Mouse (Mus musculus): ENCODE results near the gene Vwa3b. TPM values are rescaled to one million over a fixed set of nuclear protein-coding genes. Genes with fewer than 3 reads are reported as not detected.

Vwa3b gene
- total RNA-seq (2014; rRNA removed) (2.2 and 4.6 TPM in 2 replicates), polyA plus RNA-seq (2015; fragmentation: Nextera tagmentation; extraction: Ambion mirVana) (1.9 and 2.6 TPM in 2 replicates)

DNA sequence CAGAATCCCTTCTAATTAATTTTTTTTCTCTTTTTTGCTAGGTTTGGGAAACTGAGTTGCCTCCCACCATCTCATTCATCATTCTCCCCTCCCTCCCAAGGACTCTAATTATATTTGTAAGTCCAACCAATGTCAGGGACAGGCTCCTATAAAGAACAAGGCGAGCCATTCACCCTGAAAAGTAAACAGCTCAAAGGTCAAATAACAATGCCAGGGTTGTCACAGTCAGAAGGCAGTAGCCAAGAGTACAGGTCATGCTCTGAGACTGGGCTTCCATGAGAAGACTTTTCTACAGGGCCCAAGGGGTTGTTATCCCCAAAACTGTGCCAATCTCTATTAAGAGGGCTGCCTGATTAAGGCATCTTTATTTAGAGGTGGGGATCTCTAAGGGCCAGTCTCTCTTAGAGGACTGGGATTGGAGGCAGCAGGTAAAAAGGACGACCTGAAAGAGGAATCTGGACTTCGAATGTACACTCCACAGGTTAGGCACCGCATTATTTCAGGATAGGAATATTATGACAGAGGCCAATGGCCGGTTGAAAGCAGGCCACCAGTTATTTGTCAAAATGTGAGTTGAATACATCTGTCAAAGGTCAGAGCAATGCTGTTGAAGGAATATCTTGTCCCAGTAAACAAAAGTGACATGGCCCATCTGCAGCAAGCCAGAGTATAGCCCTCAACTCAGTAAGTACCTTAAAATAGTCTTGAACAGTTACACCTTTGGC is at the start of gene Vwa3b:
Vwa3b (plus strand) TSS at position 635 of the 725 bp plus-strand sequence.
- H3K4me3 ChIP-seq (ENCODE audit: low read depth, low read length) = no peak within 1 kb of the TSS
- no peaks in the 10 kb centered on the region for H3K36me3 ChIP-seq (ENCODE audit: insufficient read depth)
- no peak within 1 kb of the TSS for H3K4me2 ChIP-seq (ENCODE audit: low read depth)
- no peak within 1 kb of the TSS for H3K9ac ChIP-seq
- no peak within 1 kb of the TSS for H3K27ac ChIP-seq (ENCODE audit: low read depth, low read length)
- H3K4me1 ChIP-seq (ENCODE audit: insufficient read depth) = 0 out of 2 replicates have a peak, but pooled peaks cover 5% of the 10 kb centered on the region
- 76% methylated on average over 5 of the region's 5 CpGs for WGBS
- no peaks in the 10 kb centered on the region for H3K27me3 ChIP-seq (ENCODE audit: insufficient read depth, low read length)
- ATAC-seq (no peak), DNase-seq (no peak)
- no peak for TF ChIP-seq CTCF (IDR thresholded peaks at IDR 0.05; ENCODE audit: low read depth)
- H3K9me3 ChIP-seq (ENCODE audit: low read length) = no peaks in the 10 kb centered on the region

DNA sequence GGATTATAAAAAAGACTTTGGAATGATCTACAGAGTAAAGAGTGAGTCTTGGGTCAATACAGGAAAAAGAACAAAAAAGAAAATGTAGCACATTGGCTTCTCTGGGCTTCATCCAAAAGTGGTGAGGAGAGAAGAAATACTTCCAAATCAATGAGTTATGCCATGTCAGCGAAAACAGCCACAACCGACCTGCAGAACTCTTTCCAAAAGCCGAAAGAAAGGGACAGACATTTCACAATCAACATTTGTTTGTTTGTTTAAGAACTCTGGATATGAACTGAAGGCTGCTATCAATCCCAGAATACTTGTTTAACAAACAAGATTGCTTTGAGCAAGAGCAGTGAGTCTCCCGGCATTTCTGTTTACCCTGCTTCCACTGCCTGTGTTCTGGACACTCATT is 49.6 kb upstream of the Vwa3b start:
- no peaks in the 10 kb centered on the region for H3K27me3 ChIP-seq (ENCODE audit: insufficient read depth, low read length)

DNA sequence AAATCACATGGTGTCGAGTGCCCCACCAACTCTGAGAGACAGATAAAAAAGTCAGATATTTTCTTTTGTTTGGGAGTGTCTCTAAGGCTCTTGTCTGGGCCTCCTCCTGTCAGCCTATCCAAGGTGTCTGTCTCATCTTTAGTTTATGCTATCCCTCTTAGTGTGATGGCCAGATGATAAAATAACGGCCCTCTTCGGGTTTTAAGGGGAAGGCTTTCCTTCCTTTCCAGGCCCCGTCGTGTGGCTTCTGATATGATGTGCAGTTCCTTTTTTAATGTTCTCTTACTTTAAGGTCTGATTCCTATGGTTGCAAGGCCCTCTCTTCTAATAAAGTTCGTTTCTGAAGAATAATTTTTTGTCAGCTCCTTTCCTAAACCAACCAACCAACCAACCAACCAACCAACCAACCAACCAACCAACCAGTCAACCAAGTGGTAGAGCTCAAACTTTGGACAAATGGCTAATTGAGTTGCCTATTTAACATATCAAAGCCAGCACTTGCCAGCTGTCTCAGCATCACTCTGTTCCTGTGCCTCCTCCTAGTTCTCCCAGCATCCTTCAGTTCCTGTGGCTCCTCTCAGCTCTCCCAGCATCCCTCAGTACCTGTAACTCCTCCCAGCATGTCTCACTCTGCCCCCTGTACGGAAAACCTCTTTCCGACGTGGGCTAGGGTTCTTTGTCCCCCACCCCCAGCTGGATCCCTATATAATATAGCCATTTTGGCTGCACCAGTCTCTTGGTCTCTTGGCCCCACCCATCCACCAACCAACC is 44.0 kb upstream of the Vwa3b start:
- Histone ChIP-seq H3K27ac (ENCODE audit: low read depth, low read length) (no peak overlapping the region), H3K4me1 (ENCODE audit: insufficient read depth) (no peaks in the 10 kb centered on the region), H3K27me3 (ENCODE audit: insufficient read depth, low read length) (no peaks in the 10 kb centered on the region), H3K9ac (no peak overlapping the region), H3K36me3 (ENCODE audit: insufficient read depth) (no peaks in the 10 kb centered on the region), H3K9me3 (ENCODE audit: low read length) (no peaks in the 10 kb centered on the region), H3K4me3 (ENCODE audit: low read depth, low read length) (no peak overlapping the region), H3K4me2 (ENCODE audit: low read depth) (no peak overlapping the region)
- WGBS = 87% methylated on average over 9 of the region's 9 CpGs
- DNase-seq (no peak), ATAC-seq (no peak)
- no peak for TF ChIP-seq CTCF (IDR thresholded peaks at IDR 0.05; ENCODE audit: low read depth)

More for the DNA sequence above, 49.6 kb upstream of the Vwa3b start:
- no peaks in the 10 kb centered on the region for H3K36me3 ChIP-seq (ENCODE audit: insufficient read depth)
- H3K4me1 ChIP-seq (ENCODE audit: insufficient read depth) = no peaks in the 10 kb centered on the region
- no peaks in the 10 kb centered on the region for H3K9me3 ChIP-seq (ENCODE audit: low read length)
- no peak overlapping the region for H3K9ac ChIP-seq
- ATAC-seq (no peak), DNase-seq (no peak)
- H3K27ac ChIP-seq (ENCODE audit: low read depth, low read length) = no peak overlapping the region
- WGBS = 87% methylated on average over 4 of the region's 4 CpGs
- H3K4me3 ChIP-seq (ENCODE audit: low read depth, low read length) = no peak overlapping the region
- TF ChIP-seq CTCF (IDR thresholded peaks at IDR 0.05; ENCODE audit: low read depth) = no peak
- H3K4me2 ChIP-seq (ENCODE audit: low read depth) = no peak overlapping the region

DNA sequence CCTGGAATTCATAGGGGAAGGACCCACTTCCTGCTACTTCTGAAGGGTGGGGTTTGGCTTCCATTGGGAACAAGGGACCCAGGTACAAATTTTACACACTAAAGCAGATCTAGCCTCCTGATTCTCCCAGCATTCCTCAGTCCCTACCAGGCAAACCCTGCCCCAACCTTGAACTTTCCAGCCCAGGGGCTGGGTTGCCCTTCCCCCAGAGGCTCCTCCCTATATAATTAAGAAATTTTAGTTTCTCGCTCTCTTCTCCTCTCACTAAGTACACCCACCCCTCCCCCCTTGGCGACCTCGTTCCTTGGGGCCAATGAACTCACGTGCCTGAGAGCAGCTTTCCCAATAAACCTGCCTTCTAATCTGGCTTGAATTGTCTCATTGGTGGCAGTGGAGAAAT is 42.6 kb upstream of the Vwa3b start:
- WGBS = 35% methylated on average over 4 of the region's 4 CpGs

DNA sequence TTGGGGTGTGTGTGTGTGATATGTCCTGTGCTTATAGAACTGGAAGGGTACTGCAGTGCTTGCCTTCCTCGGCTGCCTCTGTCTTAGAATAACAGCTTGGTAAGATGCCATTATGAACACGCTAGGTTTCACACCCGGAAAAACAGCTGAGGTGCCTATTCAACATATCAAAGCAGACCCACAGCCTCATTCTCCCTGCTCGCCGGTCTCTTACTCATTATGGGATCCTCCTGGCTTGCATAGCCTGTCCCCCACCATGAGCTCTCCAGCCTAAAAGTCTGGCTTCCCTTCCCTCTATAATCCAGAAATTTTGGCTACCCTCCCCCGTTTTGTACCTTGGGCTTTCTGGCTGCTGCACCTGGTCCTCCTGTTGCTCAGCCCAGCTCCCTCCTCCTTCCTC is 42.0 kb upstream of the Vwa3b start:
- no peak overlapping the region for H3K27ac ChIP-seq (ENCODE audit: low read depth, low read length)
- no peak for TF ChIP-seq CTCF (IDR thresholded peaks at IDR 0.05; ENCODE audit: low read depth)
- WGBS = 19% methylated on average over 6 of the region's 6 CpGs
- no peak overlapping the region for H3K9ac ChIP-seq
- H3K4me3 ChIP-seq (ENCODE audit: low read depth, low read length) = no peak overlapping the region
- no peaks in the 10 kb centered on the region for H3K27me3 ChIP-seq (ENCODE audit: insufficient read depth, low read length)
- H3K36me3 ChIP-seq (ENCODE audit: insufficient read depth) = no peaks in the 10 kb centered on the region
- 0 out of 2 replicates have a peak, but pooled peaks have one; percentile 25 for ATAC-seq
- DNase-seq = peak; percentile 10
- no peak overlapping the region for H3K4me2 ChIP-seq (ENCODE audit: low read depth)
- no peaks in the 10 kb centered on the region for H3K4me1 ChIP-seq (ENCODE audit: insufficient read depth)
- H3K9me3 ChIP-seq (ENCODE audit: low read length) = no peaks in the 10 kb centered on the region

More for the DNA sequence above, 42.6 kb upstream of the Vwa3b start:
- Histone ChIP-seq H3K4me1 (ENCODE audit: insufficient read depth) (no peaks in the 10 kb centered on the region), H3K4me3 (ENCODE audit: low read depth, low read length) (no peak overlapping the region), H3K36me3 (ENCODE audit: insufficient read depth) (no peaks in the 10 kb centered on the region), H3K27me3 (ENCODE audit: insufficient read depth, low read length) (no peaks in the 10 kb centered on the region), H3K9ac (no peak overlapping the region), H3K4me2 (ENCODE audit: low read depth) (no peak overlapping the region), H3K9me3 (ENCODE audit: low read length) (no peaks in the 10 kb centered on the region), H3K27ac (ENCODE audit: low read depth, low read length) (no peak overlapping the region)
- DNase-seq = no peak
- ATAC-seq = no peak
- TF ChIP-seq CTCF (IDR thresholded peaks at IDR 0.05; ENCODE audit: low read depth) = no peak

DNA sequence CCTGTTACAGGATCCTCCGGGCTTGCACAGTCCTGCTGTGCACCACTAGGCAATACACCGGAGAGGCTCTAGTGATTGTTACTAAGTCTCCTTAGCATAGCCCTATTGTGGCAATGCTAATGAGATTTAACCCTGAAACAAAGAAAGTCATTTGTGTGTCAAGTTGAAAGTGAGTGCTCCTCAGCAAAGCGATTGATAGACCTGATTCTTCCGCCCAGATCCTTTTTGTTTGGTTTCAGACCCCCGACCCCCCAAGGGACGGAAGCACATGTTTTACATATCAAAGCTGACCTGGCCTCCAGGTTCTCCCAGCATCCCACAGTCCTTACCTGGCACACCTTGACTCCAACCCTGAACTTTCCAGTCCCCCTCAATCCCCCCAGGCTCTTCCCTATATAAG is 40.5 kb upstream of the Vwa3b start:
- H3K27me3 ChIP-seq (ENCODE audit: insufficient read depth, low read length) = no peaks in the 10 kb centered on the region
- no peak overlapping the region for H3K27ac ChIP-seq (ENCODE audit: low read depth, low read length)

More for the DNA sequence above, 40.5 kb upstream of the Vwa3b start:
- no peak overlapping the region for H3K4me2 ChIP-seq (ENCODE audit: low read depth)
- TF ChIP-seq CTCF (IDR thresholded peaks at IDR 0.05; ENCODE audit: low read depth) = no peak
- DNase-seq = no peak
- H3K9ac ChIP-seq = no peak overlapping the region
- no peaks in the 10 kb centered on the region for H3K4me1 ChIP-seq (ENCODE audit: insufficient read depth)
- H3K4me3 ChIP-seq (ENCODE audit: low read depth, low read length) = no peak overlapping the region
- H3K9me3 ChIP-seq (ENCODE audit: low read length) = no peaks in the 10 kb centered on the region
- WGBS = 18% methylated on average over 6 of the region's 6 CpGs
- no peaks in the 10 kb centered on the region for H3K36me3 ChIP-seq (ENCODE audit: insufficient read depth)
- ATAC-seq = no peak

Data from forebrain, postnatal 0 days (tissue).